Mouse (Mus musculus) lung, postnatal 0 days (tissue): ENCODE measurements around the gene Snrnp27.

Source experiments
- CTCF ChIP-seq: IDR thresholded peaks from 2 replicates; pipeline ENCODE4 v1.5.1; 2016; ENCODE audit warnings: antibody characterized with exemption, mild to moderate bottlenecking
- EP300 ChIP-seq: IDR thresholded peaks from 2 replicates; pipeline ENCODE4 v1.6.1; 2016; ENCODE audit warnings: antibody characterized with exemption, mild to moderate bottlenecking, control low read depth

GRCm38 (mm10) chr6:86660161-86660877 is 24.0 kb downstream of the Snrnp27 start:
- TF ChIP-seq CTCF (no peak), EP300 (no peak)
